Mouse (Mus musculus): ENCODE measurements around the gene Sept10.

- no peak for TF ChIP-seq CTCF (IDR thresholded peaks at IDR 0.05; ENCODE audit: low read depth)
- TF ChIP-seq EP300 (IDR thresholded peaks at IDR 0.05; ENCODE audit: low read depth): no peak
These were observed 70.5 kb downstream of the Sept10 start for GRCm38 (mm10) chr10:59150938-59151657.

All from liver, embryonic 14.5 days (tissue).